Mouse (Mus musculus) heart, postnatal 0 days (tissue): Measurements from ENCODE around the gene Mettl7a3.

Experiments
- CTCF ChIP-seq: IDR thresholded peaks from 2 replicates; pipeline ENCODE4 v1.5.1; 2016; ENCODE audit warnings: antibody characterized with exemption, control low read depth, low read depth
- EP300 ChIP-seq: IDR thresholded peaks from 2 replicates; pipeline ENCODE4 v1.6.1; 2016; ENCODE audit warnings: antibody characterized with exemption, low read depth

DNA sequence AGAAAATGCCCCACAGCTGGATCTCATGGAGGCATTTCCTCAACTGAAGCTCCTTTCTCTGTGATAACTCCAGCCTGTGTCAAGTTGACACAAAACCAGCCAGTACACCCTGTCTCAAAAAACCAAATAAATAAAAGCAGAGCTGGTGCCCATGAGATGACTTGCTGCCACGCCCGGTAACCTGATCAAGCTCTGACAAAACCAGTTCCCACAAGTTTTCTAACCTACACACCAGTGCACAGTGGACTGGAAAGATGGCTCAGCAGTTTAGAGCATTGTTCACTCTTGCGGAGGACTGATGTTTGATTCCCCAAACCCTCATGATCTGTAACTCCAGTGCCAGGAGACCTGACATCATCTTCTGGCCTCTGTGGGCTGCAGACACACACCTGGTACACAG lies 9.5 kb upstream of the Mettl7a3 start:
- no peak for TF ChIP-seq CTCF
- no peak for TF ChIP-seq EP300
